Mouse (Mus musculus) cerebellum, adult 9-10 months (tissue): ENCODE data around the gene Rbm46.
A peak's percentile ranks its signal among the peaks of the same experiment; 100 is the strongest.

Experiments used
- DNase-seq: peaks from one replicate; pipeline ENCODE4 v3.0.0; 2022

Rbm46 gene

DNA sequence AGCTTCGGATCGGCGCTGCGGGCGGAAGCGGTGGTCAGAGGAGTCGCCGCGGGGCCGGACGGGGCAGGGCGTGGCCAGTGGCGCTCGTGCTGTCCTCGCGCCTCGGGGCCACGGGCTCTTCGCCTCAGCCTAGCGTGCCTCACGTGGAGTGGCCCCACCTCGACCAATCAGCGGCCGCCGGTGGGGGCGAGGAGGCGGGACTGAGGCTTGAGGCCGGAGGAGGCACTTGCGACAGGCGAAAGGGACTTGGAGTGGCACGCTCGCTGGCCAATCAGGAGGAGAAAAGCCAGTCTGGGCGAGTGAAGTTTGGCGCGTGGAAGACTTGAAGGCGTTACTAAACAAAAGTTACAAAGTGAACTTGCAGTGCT lies at the start of gene Rbm46:
Gene Rbm46, minus strand, starts transcription at position 112 of the 368 bp plus-strand sequence.
- DNase-seq: peak; percentile 4

- no peak for DNase-seq
Measured at GRCm38 (mm10) chr3:82915632-82916031, 39.3 kb upstream of the Rbm46 start.

GRCm38 (mm10) chr3:82908671-82909070 lies 32.4 kb upstream of the Rbm46 start:
- no peak for DNase-seq

DNA sequence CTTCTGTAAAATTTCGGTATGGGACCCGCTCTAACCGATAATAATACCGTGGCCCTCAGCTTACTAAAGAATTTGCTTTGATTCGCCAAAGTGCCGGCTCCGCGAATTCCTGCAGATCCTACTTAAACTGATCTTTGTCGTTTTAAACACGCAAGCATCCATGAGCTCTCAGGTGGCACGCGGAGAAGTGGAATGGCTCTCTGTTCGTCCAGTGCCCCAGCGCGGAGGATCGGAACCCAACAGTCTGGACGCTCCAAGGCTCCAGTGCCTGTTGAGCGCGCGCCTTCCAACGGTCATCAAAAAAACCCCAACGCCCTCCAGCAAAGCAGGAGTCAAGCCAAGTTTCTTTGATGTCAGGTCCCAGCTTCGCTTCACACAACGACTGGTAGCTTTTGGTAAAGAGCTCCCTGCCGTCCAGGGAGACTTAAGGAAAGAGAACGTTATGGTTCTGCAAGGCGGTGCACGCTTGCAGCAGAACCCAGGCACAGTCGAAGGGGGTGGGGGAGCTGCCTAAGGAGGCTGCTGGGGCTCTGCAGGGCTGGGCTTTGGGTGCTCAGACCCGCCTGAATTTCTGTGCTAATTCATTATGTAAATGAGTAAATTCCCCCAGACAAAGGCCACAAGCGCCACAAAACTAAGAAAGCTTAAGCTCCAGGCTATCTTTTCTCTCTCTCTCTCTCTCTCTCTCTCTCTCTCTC lies 28.1 kb upstream of the Rbm46 start:
- no peak for DNase-seq

GRCm38 (mm10) chr3:82903613-82904205 lies 27.4 kb upstream of the Rbm46 start, which contains the start of gene Lrat:
Lrat (minus strand) TSS chr3:82903973.
- DNase-seq: no peak

GRCm38 (mm10) chr3:82902757-82903612 lies 26.7 kb upstream of the Rbm46 start:
- no peak for DNase-seq

DNA sequence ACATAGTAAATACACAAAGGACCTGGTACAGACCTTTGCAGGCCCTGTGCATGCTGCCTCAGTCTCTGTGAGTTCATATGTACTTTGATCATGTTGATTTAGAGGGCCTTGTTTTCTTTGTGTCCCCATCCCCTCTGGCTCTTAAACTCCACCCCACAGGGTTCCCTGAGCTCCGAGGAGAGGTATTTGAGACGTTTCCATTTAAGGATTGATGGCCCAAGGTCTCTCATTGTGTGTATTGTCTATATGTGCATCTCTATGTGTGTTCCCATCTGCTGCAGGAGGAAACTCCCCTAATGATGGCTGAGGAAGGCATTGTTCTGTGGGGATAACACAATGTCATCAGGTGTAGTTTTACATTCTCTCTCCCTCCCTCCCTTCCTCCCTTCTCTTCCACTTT lies 12.6 kb upstream of the Rbm46 start:
- no peak for DNase-seq

DNA sequence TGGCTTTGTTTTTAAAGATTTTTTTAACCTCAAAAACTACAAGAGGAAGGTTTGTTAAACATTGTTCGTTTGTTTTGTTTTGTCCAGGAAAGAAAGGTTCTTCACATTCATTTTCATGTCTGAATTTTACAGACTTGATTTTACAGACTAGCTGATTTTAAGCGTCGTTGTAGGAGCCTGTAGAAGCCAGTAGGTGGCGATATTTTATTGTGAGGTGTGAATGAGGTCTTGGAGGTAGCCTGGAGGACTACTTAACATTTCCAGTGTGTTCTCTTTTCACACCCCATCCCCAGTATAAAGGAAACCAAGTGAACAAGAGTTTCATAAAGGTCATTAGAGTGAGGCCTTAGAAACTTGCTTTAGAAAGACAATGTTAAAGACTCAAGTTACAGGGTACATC lies 975 bp upstream of the Rbm46 start:
- peak; percentile 39 for DNase-seq

DNA sequence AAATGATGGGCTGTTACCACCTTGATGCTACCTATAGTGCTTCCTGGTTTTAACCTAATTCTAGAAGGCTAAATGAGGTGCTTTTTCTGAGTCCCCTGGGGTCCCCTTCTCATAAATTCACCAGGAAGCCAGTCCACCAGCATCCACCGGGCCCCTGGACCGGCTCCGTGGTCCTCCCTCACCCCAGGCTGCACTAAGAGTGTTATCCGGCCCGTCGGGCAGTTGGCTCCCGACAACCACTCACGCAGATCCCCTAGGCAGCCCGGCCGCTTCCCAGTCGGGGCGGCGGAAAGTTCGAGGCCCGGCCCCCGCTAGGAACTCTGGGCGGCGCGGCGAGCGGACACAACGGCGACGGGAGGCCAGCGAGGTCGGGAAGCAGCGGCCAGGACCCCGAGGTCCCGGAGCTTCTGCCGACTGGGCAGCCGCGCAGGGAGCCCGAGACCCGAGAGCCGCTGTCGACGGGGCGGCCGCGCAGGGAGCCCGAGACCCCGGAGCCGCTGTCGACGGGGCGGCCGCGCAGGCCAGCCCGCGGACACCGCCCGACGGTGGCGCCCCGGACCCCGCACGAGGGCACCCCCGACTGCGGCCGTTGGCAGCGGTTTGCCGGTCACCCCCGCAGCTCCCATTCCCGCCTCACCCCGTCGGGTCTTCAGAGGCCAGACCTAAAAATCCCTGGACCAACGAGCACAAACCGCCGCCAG lies 462 bp downstream of the Rbm46 start:
- DNase-seq: no peak

GRCm38 (mm10) chr3:82857414-82858077 lies 18.7 kb downstream of the Rbm46 start:
- peak; percentile 51 for DNase-seq

DNA sequence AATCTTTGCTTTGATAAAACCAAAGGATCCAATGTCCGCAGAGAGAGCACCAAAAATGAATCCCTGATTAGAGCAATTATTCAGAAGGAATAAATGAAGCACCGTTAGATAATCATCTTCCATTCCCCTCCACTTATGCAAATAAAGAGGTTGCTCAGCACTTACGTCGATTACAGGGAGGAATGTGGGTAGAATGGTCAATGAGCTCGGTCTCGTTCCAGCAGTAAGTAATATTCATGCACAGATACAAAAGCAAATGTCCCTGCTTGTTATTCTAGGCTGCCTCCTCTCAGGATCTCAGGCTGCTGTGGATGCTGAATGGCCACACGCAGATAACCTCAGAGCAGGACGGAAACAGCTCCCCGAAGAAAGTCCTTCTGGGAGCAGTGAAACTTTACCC lies 51.1 kb downstream of the Rbm46 start:
- no peak for DNase-seq

DNA sequence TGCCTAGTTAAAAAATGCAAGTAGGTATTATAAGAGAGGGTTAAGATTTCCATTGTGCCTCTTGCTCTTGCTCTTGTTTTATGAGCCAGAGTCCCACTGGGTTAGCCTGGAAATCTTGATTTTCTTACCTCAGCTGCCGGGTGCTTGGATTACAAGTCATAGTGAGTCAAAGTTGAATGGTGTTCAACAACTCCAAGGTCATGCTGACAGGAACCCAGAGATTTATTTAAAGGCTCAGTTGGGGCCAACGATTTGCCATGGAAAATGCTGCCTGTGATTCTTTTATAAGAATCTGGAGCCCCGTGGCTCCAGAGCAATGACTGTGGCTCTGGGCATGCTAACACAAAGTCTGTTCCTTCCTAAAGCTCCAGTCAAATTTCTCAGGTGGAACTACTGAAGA lies 64.4 kb downstream of the Rbm46 start:
- DNase-seq: no peak

GRCm38 (mm10) chr3:82810334-82811120 lies 65.8 kb downstream of the Rbm46 start:
- no peak for DNase-seq

DNA sequence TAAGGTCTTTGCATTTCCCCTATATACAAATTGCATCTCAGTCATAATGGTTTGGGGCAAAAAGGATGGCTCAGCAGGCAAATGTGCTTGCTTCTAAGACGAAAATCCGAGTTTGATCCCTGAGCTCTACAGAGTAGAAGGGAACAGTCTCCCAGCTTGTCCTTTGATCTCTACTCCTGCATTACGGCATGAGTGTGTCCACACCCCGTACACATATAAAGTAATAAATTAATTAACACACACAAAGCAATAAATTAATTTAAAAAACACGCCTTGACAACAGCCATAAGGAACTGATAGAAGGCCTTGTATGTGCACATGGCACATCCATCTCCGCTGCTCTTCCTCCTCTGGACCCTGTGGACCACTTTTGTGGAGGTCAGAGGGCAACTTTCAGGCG lies 66.5 kb downstream of the Rbm46 start:
- DNase-seq: no peak

DNA sequence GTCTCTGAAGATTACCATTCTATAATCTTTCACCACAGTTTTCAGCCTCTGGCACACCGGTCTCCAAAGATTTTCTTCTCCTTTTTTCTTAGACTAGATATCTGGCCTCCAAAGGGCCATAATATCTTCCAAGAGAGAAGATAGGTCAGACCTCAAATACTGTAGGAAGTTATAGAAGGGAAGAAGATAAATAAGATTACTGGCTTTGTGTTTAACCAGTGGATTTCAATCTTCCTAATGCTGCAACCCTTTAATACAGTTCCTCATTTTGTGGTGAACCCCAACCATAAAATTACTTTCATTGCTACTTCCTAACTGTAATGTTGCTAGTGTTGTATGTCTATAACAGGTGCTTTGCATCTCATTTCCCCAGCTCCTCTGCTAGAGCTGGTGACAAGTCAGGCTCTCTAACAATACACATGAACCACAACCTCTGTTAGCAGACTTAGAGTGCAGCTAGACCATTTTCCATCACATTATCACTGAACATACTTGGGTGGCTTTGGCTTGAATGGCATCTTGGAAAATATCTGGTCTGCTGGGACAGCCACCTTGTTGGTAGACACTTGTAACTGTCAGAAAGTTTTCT lies 67.9 kb downstream of the Rbm46 start:
- no peak for DNase-seq

DNA sequence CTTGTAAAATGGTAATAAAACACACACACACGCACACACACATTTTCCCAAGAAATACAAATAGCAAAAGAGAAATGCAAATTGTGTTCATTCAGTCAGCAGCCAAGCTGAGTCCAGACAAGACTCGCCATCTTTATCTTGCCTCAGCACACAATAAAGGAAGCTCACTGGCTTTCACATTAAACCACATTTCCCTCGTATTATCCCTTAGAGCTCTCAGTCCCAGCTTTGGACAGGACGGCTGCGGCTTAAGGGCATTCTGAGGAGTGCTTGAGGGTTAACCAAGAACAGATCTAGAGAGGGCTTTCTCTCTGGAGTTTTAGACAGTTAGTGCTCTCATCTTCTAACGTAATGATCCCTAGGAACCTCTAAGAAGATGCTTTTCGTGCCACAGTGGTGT lies 71.0 kb downstream of the Rbm46 start:
- no peak for DNase-seq

- no peak for DNase-seq
Measured at GRCm38 (mm10) chr3:82800470-82800843, 75.8 kb downstream of the Rbm46 start.

GRCm38 (mm10) chr3:82799735-82800469 lies 76.4 kb downstream of the Rbm46 start:
- peak; percentile 76 for DNase-seq

DNA sequence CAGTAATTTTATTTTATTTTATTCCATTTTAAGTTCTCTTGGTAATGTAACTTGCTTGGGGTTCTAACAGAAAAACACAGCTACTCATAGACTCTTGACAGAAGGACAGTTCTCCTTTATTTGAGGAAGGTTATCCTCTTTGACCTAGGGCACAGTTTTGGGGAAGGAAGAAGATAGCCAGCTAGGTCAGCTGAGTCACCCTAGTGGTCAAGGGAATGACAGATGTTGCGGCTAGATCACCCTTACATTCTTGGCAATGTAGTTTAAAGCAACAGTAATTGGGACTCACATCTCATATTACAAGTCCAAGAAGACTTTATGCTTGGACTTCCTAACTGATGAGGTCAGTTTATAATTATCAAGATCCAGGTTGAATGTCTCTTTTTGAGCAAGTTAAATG lies 82.6 kb downstream of the Rbm46 start:
- DNase-seq: no peak

DNA sequence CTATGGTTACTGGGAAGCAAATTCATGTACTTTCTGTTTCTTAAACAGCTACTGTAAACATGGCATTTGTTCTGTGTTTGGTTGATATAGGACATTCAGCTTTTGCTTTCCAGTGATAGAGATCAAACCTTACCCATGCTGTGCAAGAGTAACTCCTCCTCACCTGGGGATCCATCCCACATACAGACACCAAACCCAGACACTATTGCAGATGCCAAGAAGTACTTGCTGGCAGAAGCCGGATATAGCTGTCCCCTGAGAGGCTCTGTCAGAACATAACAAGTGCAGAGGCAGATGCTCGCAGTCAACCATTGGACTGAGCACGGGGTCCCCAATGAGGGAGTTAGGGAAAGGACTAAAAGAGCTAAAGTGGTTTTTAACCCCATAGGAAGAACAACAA lies 84.6 kb downstream of the Rbm46 start:
- no peak for DNase-seq
